Mouse (Mus musculus) intestine, postnatal 0 days (tissue): ENCODE results near the gene Tiparp. TPM values are rescaled to one million over a fixed set of nuclear protein-coding genes. Genes with fewer than 3 reads are reported as not detected.

ENCODE experiments used
- ATAC-seq: fragments of 200-750 bp; cut with Nextera tagmentation; 2 replicates; pipeline ENCODE4 v1.8.0; 2017; ENCODE audit warnings: mild to moderate bottlenecking, moderate TSS enrichment, moderate library complexity
- H3K27ac ChIP-seq: fragments of 300-500 bp; sonication (generic); 2 replicates; pipeline ENCODE4 v1.5.1; 2014; ENCODE audit warnings: mild to moderate bottlenecking, low read depth, low read length, moderate library complexity
- H3K27me3 ChIP-seq: fragments of 300-500 bp; sonication (generic); replicated peaks from 2 replicates; pipeline ENCODE4 v1.6.1; 2014; ENCODE audit warnings: low read length, mixed read lengths; ENCODE audit not compliant: control insufficient read depth, insufficient read depth
- H3K36me3 ChIP-seq: fragments of 300-500 bp; sonication (generic); 2 replicates; pipeline ENCODE4 v1.6.1; 2014; ENCODE audit warnings: mild to moderate bottlenecking, moderate library complexity; ENCODE audit not compliant: control insufficient read depth, insufficient read depth
- H3K4me1 ChIP-seq: fragments of 300-500 bp; sonication (generic); replicated peaks from 2 replicates; pipeline ENCODE4 v1.6.1; 2014; ENCODE audit warnings: antibody characterized with exemption, low read length, mixed read lengths; ENCODE audit not compliant: control insufficient read depth, insufficient read depth
- H3K4me2 ChIP-seq: fragments of 300-500 bp; sonication (generic); replicated peaks from 2 replicates; pipeline ENCODE4 v1.6.1; 2014; ENCODE audit warnings: low read depth, mild to moderate bottlenecking, moderate library complexity
- H3K4me3 ChIP-seq: fragments of 300-500 bp; sonication (generic); 2 replicates; pipeline ENCODE4 v1.5.1; 2014; ENCODE audit warnings: low read depth, low read length
- H3K9ac ChIP-seq: fragments of 300-500 bp; sonication (generic); 2 replicates; pipeline ENCODE4 v1.6.1; 2014; ENCODE audit warnings: mild to moderate bottlenecking, low read depth, low read length
- H3K9me3 ChIP-seq: fragments of 300-500 bp; sonication (generic); 2 replicates; pipeline ENCODE4 v1.6.1; 2016; ENCODE audit warnings: mixed run types; ENCODE audit not compliant: control insufficient read depth
- CTCF ChIP-seq: sonication (generic); IDR thresholded peaks from 2 replicates; pipeline ENCODE4 v1.5.1; 2016; ENCODE audit warnings: low read depth, mild to moderate bottlenecking, control low read depth, antibody characterized with exemption, moderate library complexity
- WGBS: fragments of 180-500 bp; shearing (Covaris S2); extraction: QIAGEN DNeasy Blood & Tissue Kit; methylation state at CpG from one replicate; pipeline ENCODE4 v1.1.7; 2014; 5-methylcytosine and 5-hydroxymethylcytosine counted together
- polyA plus RNA-seq: library from polyadenylated mRNA; unstranded; fragments of >200 nt; fragmentation: Nextera tagmentation; extraction: Ambion mirVana; gene quantifications from 2 replicates; pipeline ENCODE4 v1.2.1, GENCODE M21; 2015

Tiparp gene
- polyA plus RNA-seq, 1 experiment from 2014 or later, result 26.6 TPM

- H3K27me3 ChIP-seq, result no peaks in the 10 kb centered on the region
- H3K36me3 ChIP-seq, result peaks cover 10% of the 10 kb centered on the region; the same call in 1 of the 2 replicates
- H3K27ac ChIP-seq, result no peak overlapping the region
- WGBS, result 66% methylated on average over 5 of the region's 5 CpGs
- no peak for TF ChIP-seq CTCF
- H3K4me3 ChIP-seq, result no peak overlapping the region
- no peak overlapping the region for H3K4me2 ChIP-seq
- H3K9me3 ChIP-seq, result no peaks in the 10 kb centered on the region
- no peaks in the 10 kb centered on the region for H3K4me1 ChIP-seq
- ATAC-seq, result no peak
- H3K9ac ChIP-seq, result no peak overlapping the region
Observed at GRCm38 (mm10) chr3:65551065-65551464, 22.9 kb downstream of the Tiparp start.

- TF ChIP-seq CTCF, result no peak
- H3K4me2 ChIP-seq, result no peak overlapping the region
- 99% methylated on average over 2 of the region's 2 CpGs for WGBS
- no peaks in the 10 kb centered on the region for H3K9me3 ChIP-seq
- no peak overlapping the region for H3K4me3 ChIP-seq
- no peak overlapping the region for H3K27ac ChIP-seq
- no peak overlapping the region for H3K9ac ChIP-seq
- ATAC-seq, result no peak
- H3K4me1 ChIP-seq, result no peaks in the 10 kb centered on the region
- no peaks in the 10 kb centered on the region for H3K27me3 ChIP-seq
- peaks cover 17% of the 10 kb centered on the region for H3K36me3 ChIP-seq
Observed at GRCm38 (mm10) chr3:65554633-65555032, 26.4 kb downstream of the Tiparp start.

GRCm38 (mm10) chr3:65558679-65559078, 30.5 kb downstream of the Tiparp start:
- WGBS, result 83% methylated on average over 4 of the region's 4 CpGs
- Histone ChIP-seq H3K4me2 (no peak overlapping the region), H3K27me3 (no peaks in the 10 kb centered on the region), H3K27ac (no peak overlapping the region), H3K36me3 (peaks cover 13% of the 10 kb centered on the region; the same call in 1 of the 2 replicates), H3K4me3 (no peak overlapping the region), H3K4me1 (no peaks in the 10 kb centered on the region), H3K9ac (no peak overlapping the region), H3K9me3 (no peaks in the 10 kb centered on the region)
- ATAC-seq, result no peak
- no peak for TF ChIP-seq CTCF

GRCm38 (mm10) chr3:65562212-65562611, 34.0 kb downstream of the Tiparp start:
- 78% methylated on average over 9 of the region's 9 CpGs for WGBS
- H3K9ac ChIP-seq, result no peak overlapping the region
- TF ChIP-seq CTCF, result no peak
- H3K4me2 ChIP-seq, result no peak overlapping the region
- H3K9me3 ChIP-seq, result no peaks in the 10 kb centered on the region
- no peaks in the 10 kb centered on the region; the same call in 1 of the 2 replicates for H3K4me1 ChIP-seq
- no peak overlapping the region for H3K4me3 ChIP-seq
- no peak for ATAC-seq
- no peak overlapping the region for H3K27ac ChIP-seq
- H3K27me3 ChIP-seq, result no peaks in the 10 kb centered on the region
- H3K36me3 ChIP-seq, result peaks cover 7% of the 10 kb centered on the region; the same call in 1 of the 2 replicates

GRCm38 (mm10) chr3:65562694-65563093, 34.5 kb downstream of the Tiparp start:
- Histone ChIP-seq H3K9ac (no peak overlapping the region), H3K36me3 (peaks cover 7% of the 10 kb centered on the region; the same call in 1 of the 2 replicates), H3K27me3 (no peaks in the 10 kb centered on the region), H3K4me3 (no peak overlapping the region), H3K4me1 (no peaks in the 10 kb centered on the region; the same call in 1 of the 2 replicates), H3K27ac (no peak overlapping the region), H3K9me3 (no peaks in the 10 kb centered on the region), H3K4me2 (no peak overlapping the region)
- ATAC-seq, result no peak
- TF ChIP-seq CTCF, result no peak
- WGBS, result 76% methylated on average over 3 of the region's 3 CpGs

GRCm38 (mm10) chr3:65563926-65564624, 35.9 kb downstream of the Tiparp start:
- Histone ChIP-seq H3K4me1 (no peaks in the 10 kb centered on the region; the same call in 1 of the 2 replicates), H3K9ac (no peak overlapping the region), H3K27ac (no peak overlapping the region), H3K4me2 (no peak overlapping the region), H3K36me3 (no peaks in the 10 kb centered on the region), H3K9me3 (no peaks in the 10 kb centered on the region), H3K4me3 (no peak overlapping the region), H3K27me3 (no peaks in the 10 kb centered on the region)
- 29% methylated on average over 6 of the region's 6 CpGs for WGBS
- no peak for ATAC-seq
- TF ChIP-seq CTCF, result no peak
